Mouse (Mus musculus) spleen, adult 2 months (tissue): ENCODE measurements at regions not wholly inside any gene's neighbourhood (a gene's known extent, or its start where the extent isn't known, plus 50 kb on each side); places are given as distances from the start of the nearest gene placed in this dataset.

Experiments used
- CTCF ChIP-seq: fragments of 200-500 bp; IDR thresholded peaks from 2 replicates; pipeline ENCODE4 v1.5.1; 2011; ENCODE audit warnings: mild to moderate bottlenecking, inconsistent platforms; ENCODE audit not compliant: insufficient read depth, insufficient read length, insufficient replicate concordance; ENCODE audit errors: extremely low read depth
- POLR2A ChIP-seq: fragments of 200-500 bp; IDR thresholded peaks from 2 replicates; pipeline ENCODE4 v1.6.1; 2011; ENCODE audit warnings: low read depth, low read length, inconsistent platforms

DNA sequence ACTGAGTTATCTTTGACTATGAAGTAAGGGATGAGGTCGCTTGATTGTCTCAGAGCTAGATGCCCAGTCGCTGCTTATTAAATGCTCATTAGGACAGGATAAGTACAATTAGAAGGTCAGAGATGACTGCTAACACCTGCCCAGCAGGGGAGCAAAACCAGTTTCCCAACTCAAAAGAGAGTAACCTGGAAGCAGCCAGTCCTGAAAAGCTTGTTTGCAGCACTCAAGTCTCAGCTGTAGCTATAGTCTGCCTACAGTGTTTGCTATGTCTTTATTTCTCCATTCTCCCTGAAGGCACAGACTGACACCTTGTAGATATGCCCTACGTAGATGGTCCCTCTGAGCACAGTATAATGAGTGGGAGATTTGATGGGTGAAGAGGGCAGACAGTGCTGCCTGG lies 274.7 kb upstream of the Maf start:
- TF ChIP-seq CTCF (no peak), POLR2A (no peak)
